Mouse (Mus musculus): ENCODE data around the gene Nr1h4.
"Not testable (repeated sequence)": the region's sequence is repeated elsewhere in the genome, so short reads cannot be mapped to it uniquely, and the experiment has no call there.

The Nr1h4 gene

GRCm38 (mm10) chr10:89532929-89533727 is at the start of gene Nr1h4:
Gene Nr1h4, minus strand, starts transcription at chr10:89533585.
- in situ Hi-C loops (cut with MboI, MseI), result no loop called here

- in situ Hi-C loops (cut with MboI, MseI), result loop anchor here (10.0 kb wide), 1 partner anchor 54 kb away; no protein-coding TSS in a partner anchor
These were observed 45.4 kb upstream of the Nr1h4 start for GRCm38 (mm10) chr10:89578801-89579200.

DNA sequence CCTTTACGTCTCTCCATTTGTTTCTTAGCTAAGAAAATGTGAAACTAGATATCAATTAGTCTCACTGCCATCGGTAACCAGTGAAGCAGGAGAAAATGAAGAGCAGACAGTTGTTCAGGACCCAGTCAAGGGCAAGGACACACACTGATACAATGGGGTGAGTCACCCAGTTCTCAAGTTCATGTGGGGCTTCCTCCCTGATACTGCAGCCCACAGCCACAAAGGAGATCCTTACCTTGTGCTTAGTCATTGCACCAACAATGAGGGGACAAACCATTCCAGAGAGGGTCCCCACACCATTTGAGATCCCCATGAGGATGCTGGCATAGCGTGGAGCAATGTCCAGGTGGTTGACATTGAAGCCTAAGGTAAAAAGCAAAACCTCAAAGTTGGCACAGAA is 44.3 kb upstream of the Nr1h4 start:
- in situ Hi-C loops (cut with MboI, MseI), result loop anchor here (10.0 kb wide), 1 partner anchor 53 kb away; no protein-coding TSS in a partner anchor

- in situ Hi-C loops (cut with MboI, MseI), result loop anchor here (10.0 kb wide), 1 partner anchor 49 kb away; no protein-coding TSS in a partner anchor
These were observed 40.0 kb upstream of the Nr1h4 start for GRCm38 (mm10) chr10:89573421-89573820.

DNA sequence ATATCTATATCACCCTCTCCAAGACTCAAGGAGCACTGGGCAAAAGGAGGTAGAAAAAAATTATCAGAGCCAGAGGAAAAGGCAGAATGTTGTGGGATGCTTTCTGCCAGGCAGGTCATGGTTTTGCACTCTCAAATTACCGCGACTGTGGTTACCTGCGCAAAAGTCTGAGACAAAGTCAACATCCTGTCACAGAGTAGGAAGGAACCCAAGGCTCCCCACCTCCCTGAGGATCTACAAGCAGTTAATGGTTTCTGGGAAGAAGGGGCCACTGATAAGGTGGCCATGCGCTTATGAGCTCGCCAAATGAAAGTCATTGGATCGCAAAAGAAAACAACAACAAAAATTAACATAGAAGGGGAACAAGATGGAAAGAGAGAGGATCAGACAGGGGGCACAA is 39.6 kb upstream of the Nr1h4 start:
- in situ Hi-C loops (cut with MboI, MseI), result loop anchor here (10.0 kb wide), 1 partner anchor 48 kb away; no protein-coding TSS in a partner anchor

GRCm38 (mm10) chr10:89567391-89567790 is 34.0 kb upstream of the Nr1h4 start:
- in situ Hi-C loops (cut with MboI, MseI), result no loop called here

DNA sequence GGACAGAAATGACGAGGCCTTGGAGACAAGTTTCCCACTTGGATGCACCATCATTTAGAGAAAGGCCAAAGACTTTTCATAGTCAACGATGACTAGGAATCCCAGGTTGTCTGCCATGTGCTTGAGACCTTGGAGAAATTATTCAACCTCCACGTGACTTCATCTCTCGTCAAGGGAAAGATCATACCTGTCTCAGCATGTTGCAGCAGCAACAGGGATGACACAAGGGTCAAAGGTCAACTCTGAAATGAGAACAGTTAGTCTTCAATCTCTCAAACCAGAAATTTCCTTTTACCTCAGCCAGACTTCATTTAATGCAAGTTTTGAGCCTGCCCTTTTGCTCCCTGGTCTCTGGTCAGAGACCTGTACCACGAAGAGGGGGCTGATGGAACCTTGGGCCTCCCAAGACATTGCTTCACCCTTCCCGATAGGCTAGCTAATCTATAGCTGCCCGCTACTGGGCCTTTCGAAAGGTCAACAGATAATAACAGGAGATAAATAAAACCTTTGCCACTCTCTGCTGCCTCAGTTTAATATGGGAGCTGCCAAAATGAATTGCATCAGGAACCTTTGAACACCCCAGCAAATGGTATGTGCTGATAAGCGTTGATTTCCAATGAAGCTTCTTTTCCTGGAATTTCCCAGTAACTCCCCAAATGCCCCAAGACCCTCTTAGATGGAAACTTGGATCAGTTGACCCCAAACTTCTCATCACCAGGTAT is 32.1 kb upstream of the Nr1h4 start:
- in situ Hi-C loops (cut with MboI, MseI), result no loop called here

DNA sequence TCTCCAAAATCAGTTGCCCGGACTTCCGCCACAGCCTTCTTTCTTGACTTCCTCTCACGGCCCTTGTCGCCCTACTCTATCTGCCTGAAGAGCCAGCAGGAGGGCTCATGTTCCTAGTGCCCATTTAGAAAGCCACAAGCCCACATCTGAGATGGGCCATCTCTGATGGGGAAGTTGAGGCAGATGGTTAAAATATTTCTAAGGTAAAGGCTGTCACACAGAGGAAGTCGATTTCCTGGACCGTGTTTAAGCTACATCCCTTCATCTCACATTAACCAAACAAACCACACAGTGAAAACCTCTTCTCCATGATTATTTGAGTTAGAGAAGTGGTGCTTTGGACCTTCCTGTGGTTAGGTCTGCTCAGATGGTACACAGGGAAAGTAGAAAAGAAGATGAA is 28.7 kb upstream of the Nr1h4 start:
- in situ Hi-C loops (cut with MboI, MseI), result no loop called here

DNA sequence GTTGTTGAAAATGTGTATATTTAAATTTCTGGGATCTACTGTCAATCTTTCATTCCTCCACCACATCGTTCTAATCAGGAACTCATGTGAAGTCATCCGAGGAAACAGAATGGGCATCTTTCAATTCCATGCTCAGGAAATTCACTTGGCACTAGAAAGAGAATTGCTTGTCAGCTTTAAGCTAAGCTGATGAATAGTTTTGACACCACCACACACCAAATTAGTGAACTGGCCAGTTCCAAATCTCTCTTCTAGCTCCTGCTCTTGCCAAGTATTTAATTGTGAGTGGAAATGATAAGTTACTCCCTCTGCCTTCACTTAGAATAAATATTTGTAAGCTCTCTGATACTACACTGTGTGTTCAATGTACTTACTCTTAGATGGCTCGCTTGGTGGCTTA is 26.0 kb upstream of the Nr1h4 start:
- in situ Hi-C loops (cut with MboI, MseI), result no loop called here

DNA sequence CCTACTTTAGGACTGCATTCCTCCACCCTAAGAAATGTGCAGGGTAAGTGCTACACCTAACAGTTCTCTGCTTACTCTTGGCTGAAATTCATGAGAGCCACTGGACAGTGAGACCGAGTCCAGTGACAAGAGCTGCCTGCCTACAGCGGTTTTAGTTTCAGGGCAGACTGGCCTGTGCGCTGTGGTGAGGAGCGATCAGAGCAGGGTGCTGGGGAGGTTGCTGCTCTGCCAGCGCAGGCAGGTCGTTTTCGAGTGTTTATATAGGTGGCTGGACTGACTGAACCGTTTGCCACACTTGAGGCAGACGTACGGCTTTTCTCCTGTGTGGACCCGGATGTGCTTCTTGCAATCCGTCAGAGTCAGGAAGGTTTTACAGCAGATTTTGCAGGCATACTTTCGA is 21.5 kb upstream of the Nr1h4 start:
- in situ Hi-C loops (cut with MboI, MseI), result not testable (repeated sequence)

DNA sequence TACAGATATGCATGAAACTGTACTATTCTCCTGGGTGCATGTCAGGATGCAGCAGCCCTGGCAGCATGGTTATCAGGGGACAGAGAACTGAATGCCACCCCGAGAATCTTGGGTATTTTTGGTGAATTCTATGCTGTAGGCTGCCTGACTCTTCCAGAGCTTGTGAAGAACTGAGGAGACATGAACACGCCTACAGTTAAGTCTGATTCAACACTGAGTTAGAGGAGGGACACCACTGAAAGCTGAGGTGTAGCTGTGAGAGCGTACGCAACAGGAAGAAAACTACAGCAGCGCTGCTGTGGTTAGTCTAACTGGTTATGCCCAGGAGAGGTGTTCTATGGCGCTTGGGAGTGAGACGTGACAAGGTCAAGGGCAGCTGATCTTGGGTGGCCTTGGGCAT is 20.5 kb upstream of the Nr1h4 start:
- in situ Hi-C loops (cut with MboI, MseI), result not testable (repeated sequence)

DNA sequence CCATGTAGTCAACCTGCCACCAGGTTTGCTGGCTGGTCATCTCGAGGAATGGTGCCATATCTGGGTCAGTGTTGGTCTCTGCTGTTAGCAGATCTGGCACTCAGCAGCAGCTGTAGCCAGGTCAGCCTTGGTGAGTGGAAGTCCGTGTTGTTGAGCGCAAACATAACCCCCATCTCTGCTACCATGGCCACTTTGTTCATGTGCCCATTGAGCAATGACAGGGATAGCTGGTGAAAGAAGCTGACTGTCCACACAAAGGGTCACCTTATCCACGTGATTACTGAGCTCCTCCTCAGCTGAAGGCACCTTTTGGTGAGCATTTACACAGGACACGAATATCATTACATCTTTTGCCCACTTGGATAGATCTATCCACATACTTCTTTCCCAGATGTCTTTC is 19.6 kb upstream of the Nr1h4 start:
- in situ Hi-C loops (cut with MboI, MseI), result no loop called here

DNA sequence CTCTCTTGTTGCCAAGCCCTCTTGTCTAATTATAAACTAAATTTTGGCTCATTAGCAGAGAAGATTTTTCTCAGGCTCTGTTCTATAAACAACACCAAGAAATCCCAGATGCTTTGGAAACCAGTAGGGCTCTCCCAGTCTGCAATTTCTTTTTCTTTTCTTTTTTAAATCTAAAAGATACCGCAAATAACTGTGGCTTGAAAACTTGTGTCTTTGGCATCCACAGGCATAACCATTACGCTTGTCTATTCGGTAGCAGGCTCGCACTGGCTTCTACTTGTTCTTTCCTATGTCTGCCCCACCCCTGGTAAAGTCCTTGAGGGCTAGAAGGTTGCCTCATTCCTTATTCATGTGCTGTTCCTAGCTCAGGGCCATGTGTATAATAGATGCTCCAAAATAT is 18.3 kb upstream of the Nr1h4 start:
- in situ Hi-C loops (cut with MboI, MseI), result no loop called here

DNA sequence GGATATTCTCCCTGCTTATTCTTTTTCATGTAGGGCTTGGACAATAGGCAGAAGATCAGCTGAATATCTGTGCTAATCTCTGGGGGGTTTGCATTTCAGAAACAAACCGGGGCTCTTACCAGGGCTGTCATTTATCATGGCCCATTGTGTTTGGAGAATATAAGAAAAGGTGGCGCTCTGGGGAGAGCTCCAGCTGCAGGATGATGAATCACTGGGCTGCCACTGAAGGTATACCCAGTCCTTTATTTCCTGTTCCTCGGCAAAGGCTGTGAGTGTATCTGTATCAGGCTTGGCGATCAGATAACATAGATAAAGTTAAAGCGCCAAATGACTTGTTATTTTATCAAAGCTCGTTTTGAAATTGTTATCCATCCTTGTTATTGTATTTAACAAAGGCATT is 14.6 kb upstream of the Nr1h4 start:
- in situ Hi-C loops (cut with MboI, MseI), result no loop called here

DNA sequence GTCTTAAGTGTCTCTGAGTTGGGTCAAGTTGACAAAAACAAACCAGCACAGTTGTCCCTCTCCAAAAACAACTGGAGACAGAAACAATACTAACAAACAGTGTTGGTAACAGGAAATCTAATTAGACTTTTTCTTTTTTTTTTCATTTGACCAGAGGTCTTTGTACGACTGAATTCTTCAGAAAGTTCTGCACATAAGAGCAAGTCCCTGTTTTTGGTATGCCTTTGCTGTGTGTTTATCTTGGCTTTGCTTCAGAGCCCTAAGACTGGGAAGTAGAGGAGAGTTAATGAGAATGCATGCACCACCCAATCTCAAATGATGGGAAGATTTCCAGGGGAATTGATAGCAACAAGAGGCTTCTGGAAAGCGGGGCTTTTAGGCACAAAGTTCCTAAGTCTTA is 13.6 kb upstream of the Nr1h4 start:
- in situ Hi-C loops (cut with MboI, MseI), result no loop called here

GRCm38 (mm10) chr10:89543867-89544266 is 10.5 kb upstream of the Nr1h4 start:
- in situ Hi-C loops (cut with MboI, MseI), result no loop called here

- in situ Hi-C loops (cut with MboI, MseI), result no loop called here
These were observed 8.9 kb upstream of the Nr1h4 start for GRCm38 (mm10) chr10:89542321-89542720.

- in situ Hi-C loops (cut with MboI, MseI), result no loop called here
These were observed 934 bp downstream of the Nr1h4 start for GRCm38 (mm10) chr10:89532451-89532850.

- in situ Hi-C loops (cut with MboI, MseI), result no loop called here
These were observed 1.4 kb downstream of the Nr1h4 start for GRCm38 (mm10) chr10:89531976-89532375.

GRCm38 (mm10) chr10:89531194-89531634 is 2.2 kb downstream of the Nr1h4 start:
- in situ Hi-C loops (cut with MboI, MseI), result no loop called here

DNA sequence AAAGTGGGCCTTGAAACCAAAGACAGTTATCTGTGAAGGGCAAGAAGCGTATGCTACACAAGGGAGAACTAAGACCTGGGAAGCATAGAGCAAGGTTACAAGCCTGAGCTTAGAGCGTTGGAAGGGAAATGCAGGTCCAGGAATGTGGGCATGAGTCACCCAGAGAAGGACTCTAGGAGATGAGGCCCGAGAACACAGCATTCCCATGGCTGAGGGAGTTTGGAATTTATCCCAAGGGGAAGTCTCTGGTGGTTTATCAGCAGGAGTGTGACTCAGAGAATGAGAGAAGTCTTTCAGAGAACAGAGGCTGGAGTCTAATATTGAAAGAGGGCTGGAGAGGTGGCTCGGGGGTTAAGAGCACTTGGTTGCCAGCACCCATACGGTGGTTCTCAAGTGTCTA is 6.3 kb downstream of the Nr1h4 start:
- in situ Hi-C loops (cut with MboI, MseI), result loop anchor here (10.0 kb wide), 1 partner anchor 48 kb away; no protein-coding TSS in a partner anchor

GRCm38 (mm10) chr10:89525823-89526222 is 7.6 kb downstream of the Nr1h4 start:
- in situ Hi-C loops (cut with MboI, MseI), result loop anchor here (10.0 kb wide), 1 partner anchor 49 kb away; no protein-coding TSS in a partner anchor

- in situ Hi-C loops (cut with MboI, MseI), result loop anchor here (10.0 kb wide), 1 partner anchor 52 kb away; no protein-coding TSS in a partner anchor
These were observed 10.9 kb downstream of the Nr1h4 start for GRCm38 (mm10) chr10:89522481-89522880.
